Mouse (Mus musculus) thymus, postnatal 36 days (tissue): Measurements from ENCODE around the gene Gabrd.

ENCODE experiments used
- DNase-seq, 2 experiments: peaks; one replicate each; pipeline ENCODE4 v3.0.0; 2022; ENCODE audit warnings: mixed read lengths in 2 of 2

Gene Gabrd

GRCm38 (mm10) chr4:155343415-155344298 is 54.3 kb downstream of the Gabrd start:
- no peak for DNase-seq

GRCm38 (mm10) chr4:155336284-155337050 is 61.4 kb downstream of the Gabrd start:
- DNase-seq, result no peak
